Mouse (Mus musculus) left cerebral cortex, postnatal 4 days (tissue): ENCODE data around the gene Tmem150b. TPM values are rescaled to one million over a fixed set of nuclear protein-coding genes. Genes with fewer than 3 reads are reported as not detected.

Experiments used
- DNase-seq: peaks from one replicate; pipeline ENCODE4 v3.0.0-alpha.2; 2022
- intact Hi-C: fragments of 180-260 bp; cut with DNase I; formaldehyde crosslinking; loops from one replicate; pipeline ENCODE4 v1.15.1; 2025
- total RNA-seq, 2 experiments: library from RNA; stranded (reverse); gene quantifications; 2 replicates each; pipeline ENCODE4 v1.2.3; 2021

The Tmem150b gene
- total RNA-seq, 2 experiments from 2014 or later, result not detected

DNA sequence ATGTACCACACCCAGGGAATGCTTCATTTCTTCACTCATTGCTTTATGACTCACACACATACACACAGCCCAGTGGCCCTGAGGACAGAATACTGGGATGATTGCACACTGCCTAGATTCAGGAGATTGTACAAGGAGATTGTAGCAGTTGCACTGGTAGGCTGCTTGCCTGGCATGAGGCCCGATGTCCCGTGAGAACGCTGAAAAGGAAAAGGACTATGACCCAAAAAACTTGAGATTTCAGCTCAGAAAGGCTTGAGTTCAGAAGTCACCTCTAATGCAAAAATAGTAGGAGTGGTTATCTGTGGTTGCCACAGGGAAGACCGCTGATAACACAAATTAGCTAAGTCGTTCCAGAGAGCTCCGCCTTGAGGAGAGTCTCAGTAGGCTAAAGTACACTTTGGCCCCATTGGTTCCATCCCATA, 7.9 kb upstream of the Tmem150b start:
- intact Hi-C loops, result no loop called here
- no peak for DNase-seq

DNA sequence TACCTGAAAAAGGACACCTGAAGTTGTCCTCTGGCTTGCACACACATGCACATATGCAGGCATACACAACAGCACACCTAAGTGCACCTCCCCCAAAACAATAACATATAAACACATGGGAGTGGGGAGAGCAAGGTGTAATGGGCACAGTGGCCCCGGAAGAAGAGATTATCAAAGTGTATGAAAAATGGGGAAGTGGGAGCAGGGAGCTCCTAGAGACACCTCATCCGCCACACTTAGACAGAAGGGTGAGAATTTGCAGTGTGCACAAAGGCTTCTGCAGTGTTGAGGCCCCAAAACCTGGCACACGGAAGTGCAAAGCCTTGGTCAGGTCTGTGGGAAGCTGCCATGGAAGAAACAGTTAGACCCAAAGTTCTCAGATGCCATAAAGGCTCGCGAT, 6.0 kb upstream of the Tmem150b start:
- DNase-seq, result no peak
- intact Hi-C loops, result no loop called here

DNA sequence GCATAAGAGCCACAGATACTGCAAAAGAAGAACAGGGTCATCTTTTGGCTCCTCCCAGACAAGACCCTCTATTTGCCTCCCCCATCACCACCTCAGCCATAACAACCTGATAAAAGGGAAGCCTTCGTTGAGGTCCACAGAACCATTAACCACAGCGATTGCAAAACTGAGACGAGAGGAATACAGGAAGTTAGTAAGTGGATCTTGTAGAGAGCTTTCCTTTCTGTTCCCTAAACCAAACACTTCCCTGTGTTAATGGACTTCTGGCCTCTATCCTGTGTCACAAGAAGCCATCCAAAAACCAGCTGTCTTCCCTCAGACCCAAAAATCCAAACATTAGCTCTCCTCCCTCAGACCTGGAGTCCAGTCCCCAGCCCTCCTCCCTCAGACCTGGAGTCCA, 690 bp downstream of the Tmem150b start:
- DNase-seq, result no peak

DNA sequence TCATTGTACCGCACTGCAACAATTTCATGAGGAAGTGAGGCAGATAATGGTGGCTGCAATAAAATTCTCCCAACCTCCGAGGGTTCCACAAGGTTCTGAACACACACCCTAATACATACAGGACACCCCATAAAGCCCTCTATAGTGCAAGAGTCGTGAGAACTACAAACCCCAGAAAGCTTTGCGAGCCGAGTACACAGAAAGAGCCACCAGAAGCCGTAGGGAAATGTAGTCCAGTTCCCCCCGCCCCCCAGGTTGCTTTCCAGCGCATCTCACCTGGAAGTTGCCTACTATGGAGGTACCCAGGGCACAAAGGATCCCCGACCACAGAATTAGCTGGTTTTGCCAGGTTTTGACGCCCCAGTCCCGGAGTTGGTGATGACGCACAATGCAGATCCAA, 1.5 kb downstream of the Tmem150b start:
- DNase-seq, result peak; percentile 42
- intact Hi-C loops, result no loop called here

More for the DNA sequence above, 690 bp downstream of the Tmem150b start:
- intact Hi-C loops, result no loop called here

DNA sequence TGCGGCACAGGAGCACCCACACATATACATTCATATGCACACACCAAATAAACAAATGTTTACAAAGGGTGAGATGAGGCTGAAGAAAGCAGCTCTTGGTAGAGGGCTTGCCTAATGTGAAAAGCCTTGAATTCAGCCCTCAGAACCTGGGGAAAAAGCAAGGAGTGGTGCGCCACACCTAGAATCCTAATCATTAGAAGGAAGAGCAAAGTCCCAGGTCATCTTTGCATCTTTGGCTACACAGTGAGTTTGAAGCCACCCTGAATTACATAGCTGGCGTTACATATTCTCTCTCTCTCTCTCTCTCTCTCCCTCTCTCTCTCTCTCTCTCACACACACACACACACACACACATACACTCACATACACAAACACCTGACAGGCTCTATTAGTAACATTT, 5.8 kb downstream of the Tmem150b start:
- intact Hi-C loops, result no loop called here
- no peak for DNase-seq

DNA sequence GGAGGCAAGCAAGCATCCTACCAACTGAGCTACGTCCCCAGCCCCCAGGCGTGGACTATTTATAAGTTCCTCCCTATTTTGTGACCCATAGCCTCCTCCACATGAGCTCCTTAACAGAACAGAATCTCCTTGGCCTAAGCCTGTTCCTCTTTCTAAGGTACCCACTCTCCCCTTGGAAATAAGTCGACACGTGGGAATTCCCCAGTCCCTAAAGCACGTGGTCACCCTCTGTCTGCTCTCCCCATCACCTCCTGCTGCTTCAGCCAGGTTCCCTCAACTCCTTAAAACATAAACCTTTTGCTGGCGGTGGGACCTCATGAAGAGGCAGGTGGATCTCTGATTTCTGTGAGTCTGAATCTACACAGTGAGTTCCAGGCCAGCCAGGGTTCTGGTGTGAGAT, 8.1 kb downstream of the Tmem150b start:
- intact Hi-C loops, result no loop called here
- DNase-seq, result no peak

DNA sequence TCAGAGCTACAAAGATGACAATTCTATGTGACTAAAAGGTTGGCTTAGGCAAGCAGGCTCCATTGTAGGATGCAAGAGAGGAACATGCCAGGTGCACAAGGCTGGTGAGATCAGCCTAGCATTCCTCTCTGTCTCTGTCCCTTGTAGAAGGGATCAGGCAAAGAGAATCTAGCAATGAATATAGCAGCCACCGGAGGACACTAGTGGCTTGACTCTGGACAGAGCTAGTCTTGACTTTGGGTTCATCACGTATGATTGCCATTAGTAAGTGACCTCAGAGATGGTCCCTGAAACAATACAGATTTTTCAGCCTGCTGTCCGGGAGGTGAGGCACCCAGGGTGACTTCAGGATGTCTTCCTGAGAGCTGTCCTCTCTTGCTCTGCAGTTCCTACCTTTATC, 12.5 kb downstream of the Tmem150b start:
- intact Hi-C loops, result no loop called here
- no peak for DNase-seq

DNA sequence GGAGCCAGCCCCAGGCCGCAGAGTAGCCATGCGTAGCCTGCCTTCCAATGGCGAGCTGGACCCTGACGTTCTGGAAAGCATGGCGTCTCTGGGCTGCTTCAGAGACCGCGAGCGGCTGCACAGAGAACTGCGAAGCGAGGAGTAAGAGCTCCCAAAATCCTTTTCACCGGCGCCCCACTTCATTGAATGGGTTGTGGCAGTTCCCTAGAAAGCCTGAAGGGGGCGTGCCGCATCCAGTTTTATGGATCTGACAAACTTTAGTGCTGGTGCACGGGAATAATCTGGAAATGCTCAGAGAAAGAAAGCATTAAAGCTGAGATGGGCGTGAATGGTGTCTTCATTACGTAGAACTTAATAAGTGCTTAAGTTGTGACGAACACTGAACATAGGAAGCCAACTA, 20.0 kb downstream of the Tmem150b start:
- DNase-seq, result peak; percentile 58
- intact Hi-C loops, result loop anchor here (10.0 kb wide), 1 partner anchor 90 kb away; the partner anchor contains the start of gene Rpl28

DNA sequence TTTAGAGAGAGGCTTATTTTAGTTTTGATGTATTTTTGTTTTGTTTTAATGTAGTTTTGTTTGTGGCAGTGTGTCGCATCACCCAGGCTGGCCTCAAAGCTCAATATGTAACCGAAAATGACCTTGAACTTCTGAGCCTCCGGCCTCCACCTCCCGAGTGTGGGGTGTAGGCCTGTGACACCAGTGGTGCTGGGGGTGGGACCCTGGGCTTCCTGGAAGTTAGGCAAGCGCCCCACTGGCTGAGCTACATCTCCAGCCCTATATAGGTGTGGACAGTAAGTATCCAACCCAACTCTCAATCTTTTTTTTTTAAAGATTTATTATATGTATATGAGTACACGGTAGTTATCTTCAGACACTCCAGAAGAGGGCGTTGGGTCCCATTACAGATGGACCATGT, 21.9 kb downstream of the Tmem150b start:
- intact Hi-C loops, result loop anchor here (10.0 kb wide), 1 partner anchor 92 kb away; the partner anchor contains the start of gene Rpl28
- DNase-seq, result no peak

DNA sequence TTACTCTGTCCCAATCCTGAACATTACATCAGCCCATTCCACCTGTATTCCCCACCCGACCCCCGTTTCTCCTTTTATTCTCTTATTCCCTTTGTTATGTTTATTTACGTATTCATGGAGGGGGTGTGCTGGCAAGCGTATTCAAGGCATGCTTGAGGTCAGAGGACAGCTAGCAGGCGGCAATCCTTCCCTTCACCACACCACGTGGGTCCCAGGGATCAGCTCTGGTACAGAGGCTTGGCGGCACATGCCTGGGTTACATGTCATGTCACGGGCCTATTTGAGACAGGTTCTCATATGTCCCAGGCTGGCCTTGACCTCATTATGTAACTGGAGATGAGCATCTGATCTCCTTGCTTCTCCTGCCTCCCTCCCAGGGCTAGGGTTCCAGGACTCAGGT, 22.7 kb downstream of the Tmem150b start:
- DNase-seq, result no peak
- intact Hi-C loops, result loop anchor here (10.0 kb wide), 1 partner anchor 92 kb away; the partner anchor contains the start of gene Rpl28

DNA sequence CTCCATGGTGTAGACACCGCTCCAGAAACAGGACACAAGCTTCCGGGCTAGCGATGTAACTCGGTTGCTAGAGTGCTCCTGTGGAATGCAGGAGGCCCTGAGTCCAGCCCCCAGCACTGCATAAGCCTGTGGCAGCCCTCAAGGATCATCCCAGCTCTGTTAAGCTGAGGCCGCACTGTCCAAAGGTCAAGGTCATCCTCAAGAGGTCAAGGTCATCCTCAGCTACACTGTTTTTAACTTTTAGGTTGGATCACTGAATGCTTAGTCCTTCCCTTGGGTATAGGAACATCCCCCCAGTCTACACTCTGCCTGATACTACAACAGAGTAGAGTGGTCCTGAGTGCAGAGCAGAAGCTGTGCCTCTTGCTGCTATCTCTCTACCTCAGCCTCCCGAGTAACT, 32.0 kb downstream of the Tmem150b start:
- intact Hi-C loops, result no loop called here

DNA sequence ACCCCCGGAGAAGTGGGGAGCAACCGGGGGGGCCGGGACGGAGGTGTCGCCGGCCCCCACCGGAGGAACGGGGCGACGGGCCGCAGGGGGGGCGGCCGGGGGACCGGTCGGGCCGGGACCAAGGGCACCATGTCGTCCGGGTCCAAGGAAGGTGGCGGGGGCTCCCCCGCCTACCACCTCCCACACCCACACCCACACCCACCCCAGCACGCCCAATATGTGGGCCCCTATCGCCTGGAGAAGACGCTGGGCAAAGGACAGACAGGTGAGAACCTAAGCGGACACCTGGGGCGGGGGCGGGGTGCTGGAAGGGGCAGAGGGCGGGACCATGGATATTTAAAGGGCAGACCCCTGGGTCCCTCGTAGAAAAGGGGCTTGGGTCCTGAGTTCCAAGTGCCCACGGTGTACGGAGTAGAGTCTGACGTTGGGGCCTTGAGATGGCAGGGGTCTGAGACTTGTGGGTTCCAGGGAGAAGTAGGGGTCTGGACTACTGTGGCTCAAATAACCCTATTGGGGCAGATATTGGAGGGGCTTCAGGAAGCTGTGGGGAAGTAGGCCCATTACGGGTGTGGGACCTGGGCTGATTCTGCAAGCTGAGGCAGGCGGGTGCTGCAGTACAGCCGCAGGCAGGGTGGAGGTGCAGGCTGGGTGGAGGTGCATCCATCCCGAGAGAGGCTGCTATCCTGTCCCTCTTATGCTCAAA, 33.9 kb downstream of the Tmem150b start:
- intact Hi-C loops, result no loop called here

More for the DNA sequence above, 32.0 kb downstream of the Tmem150b start:
- DNase-seq, result no peak

DNA sequence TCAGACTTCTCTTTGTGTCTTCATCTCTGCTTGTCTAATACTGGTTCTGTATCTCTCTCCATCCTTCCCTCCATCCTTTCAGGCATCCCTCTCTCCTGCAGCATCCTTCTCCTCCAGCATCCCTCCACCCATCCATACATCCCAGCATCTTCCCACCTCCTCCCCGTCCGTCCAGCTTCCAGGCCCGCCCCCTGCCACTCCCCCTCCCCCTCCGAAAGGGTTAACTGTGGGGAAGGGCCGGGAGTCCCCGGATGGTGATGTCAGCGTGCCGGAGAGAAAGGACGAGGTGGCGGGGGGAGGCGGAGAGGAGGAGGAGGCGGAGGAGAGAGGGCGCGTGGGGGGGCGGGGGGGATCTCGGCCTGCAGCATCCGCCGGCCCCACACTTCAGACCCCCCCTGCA, 34.7 kb downstream of the Tmem150b start, which contains the start of gene Brsk1:
Gene Brsk1 (plus strand): TSS at position 218 of the 400 bp plus-strand sequence.
- DNase-seq, result peak; percentile 97
- intact Hi-C loops, result no loop called here

More for the DNA sequence above, 33.9 kb downstream of the Tmem150b start:
- DNase-seq, result peak; percentile 30

DNA sequence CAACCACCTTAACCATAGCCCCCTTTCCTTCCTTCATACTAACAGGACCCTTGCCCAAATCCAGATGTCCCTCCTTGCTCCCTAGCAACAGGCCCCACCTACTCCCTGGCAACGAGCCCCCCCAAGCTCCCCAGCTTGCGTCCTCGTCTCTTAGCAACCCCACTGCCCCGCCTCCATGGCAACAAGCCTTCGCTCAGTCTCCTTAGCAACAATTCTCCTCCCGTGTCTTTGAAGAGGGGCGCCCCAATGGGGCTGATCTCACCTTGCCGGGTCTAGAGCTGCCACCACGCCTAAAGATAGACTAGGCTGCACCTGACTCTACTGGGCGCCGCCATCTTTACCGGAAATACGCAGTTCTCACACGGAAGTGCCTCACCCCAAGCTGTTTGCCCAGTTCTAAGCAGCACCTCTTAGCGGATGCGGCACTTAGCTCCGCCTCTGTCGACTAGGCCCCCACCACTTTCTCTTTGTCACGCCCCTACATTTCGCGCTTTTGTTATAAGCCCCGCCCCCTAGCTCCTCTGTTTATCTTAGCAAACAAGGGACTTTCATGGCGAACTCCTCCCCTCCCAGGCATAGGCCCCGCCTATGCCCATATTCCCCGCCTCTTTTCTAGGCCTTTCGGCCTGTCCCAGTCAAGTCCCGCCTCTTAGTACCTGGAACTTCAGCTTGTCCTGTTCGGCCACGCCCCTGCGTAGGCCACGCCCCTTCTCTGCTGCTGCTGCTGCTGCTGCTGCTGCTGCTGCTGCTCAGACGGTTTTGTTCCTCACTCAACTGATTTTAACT, 40.2 kb downstream of the Tmem150b start, which contains the start of gene Hspbp1:
Gene Hspbp1 (minus strand): TSS at position 437 of the 786 bp plus-strand sequence.
- intact Hi-C loops, result no loop called here
- DNase-seq, result peak; percentile 90

DNA sequence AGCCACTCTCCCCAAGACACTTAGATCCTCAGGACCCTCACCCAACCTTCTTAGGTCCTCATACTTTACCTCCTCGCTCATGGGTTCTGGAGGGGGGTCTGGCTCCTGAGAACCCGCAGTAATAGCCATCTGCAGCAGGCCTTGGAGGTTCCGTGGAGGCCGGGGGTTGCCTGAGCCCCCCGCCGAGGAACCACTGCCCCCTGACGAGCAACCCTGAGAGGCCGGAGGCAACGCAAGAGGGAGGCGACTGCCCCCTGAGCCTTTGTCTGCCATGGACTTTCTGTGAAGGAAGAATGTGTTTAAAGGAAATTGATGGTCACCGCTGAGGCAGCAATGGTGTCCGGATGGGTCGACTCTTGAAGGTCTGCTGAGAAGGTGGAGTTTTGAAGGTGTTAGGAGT, 40.8 kb downstream of the Tmem150b start:
- no peak for DNase-seq
- intact Hi-C loops, result no loop called here

DNA sequence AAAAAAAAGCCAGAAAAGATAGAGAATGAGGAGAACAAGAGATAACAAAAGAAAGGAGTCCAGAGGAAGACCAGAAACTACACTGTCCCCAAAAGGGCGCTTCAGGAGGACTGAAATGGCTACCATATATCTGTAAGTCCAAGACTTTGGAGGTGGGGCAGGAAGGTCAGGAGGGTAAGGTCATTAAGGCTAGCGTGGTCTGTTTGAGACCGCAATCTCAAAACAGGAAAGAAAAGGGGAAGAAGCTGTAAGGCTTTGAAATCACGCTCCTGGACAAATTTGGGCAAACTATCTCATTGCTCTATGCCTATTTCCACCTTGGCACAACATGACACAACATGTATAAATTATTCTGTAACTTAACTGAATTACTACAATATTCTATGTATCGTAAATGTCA, 41.7 kb downstream of the Tmem150b start:
- no peak for DNase-seq
- intact Hi-C loops, result no loop called here

DNA sequence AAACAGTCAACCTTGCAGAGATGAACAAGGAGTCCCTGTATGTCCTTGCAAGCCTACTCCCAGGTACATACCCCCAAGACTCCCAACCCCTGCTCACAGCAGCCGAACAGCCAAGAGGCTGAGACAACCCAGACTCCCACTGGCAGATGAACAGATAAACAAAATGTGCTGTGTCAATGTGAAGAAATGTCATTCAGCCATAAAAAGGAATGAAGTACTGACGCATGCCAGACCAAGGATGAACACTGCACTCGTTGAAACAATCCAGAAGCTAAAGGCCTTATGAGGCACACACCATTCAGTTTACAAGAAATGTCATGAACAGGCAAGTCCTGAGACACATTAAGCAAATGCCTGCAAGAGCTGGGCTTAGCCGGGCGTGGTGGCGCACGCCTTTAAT, 49.8 kb downstream of the Tmem150b start:
- intact Hi-C loops, result no loop called here
- DNase-seq, result no peak

DNA sequence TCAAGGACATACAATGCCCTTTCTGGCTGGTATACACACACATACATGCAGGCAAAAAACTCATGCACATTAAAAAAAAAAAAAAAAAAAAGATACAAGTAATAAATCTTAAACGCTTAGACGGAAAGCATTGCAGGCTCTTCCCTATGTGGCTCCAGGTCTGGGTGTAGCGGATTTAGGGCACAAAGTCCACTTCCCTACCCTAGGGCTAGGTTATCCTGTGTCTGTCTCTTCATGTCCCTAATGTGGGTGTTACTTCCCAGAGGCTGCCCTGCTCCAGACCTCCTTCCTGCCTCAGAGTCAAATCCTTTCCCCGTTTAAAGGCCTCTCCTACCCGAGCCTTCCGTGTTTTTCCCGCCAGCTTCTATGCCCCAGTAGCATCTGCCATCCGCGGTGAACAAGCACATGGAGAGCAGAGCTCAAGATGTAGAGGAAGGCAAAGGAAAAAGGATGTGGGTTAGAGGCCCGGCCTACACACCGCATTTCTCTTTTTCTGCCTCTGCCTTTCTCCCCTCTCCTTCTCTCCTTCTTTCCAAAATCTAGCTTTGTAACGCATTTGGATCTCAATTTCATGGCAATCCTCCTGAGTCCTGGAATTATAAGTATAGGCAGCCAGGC, 50.8 kb downstream of the Tmem150b start:
- intact Hi-C loops, result no loop called here
- no peak for DNase-seq

DNA sequence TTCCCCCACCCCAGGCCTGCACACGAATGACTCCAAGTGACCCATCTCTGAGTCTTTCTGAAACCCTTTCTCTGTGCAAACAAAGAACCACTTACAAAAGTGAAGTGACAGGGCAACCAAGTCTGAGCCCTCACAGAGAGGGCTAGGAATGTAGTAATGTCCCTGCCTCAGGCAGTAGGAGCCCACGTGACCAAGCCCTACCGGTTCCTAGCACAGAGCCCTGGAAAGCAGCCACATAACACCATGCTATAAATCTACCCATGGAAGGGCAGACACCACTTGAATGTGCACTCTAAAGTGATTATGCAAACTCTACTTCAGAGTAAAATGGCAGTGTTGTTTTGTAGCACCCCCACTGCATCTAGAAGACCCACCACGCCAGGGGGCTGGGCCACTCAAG, 53.1 kb downstream of the Tmem150b start:
- DNase-seq, result no peak
- intact Hi-C loops, result no loop called here

DNA sequence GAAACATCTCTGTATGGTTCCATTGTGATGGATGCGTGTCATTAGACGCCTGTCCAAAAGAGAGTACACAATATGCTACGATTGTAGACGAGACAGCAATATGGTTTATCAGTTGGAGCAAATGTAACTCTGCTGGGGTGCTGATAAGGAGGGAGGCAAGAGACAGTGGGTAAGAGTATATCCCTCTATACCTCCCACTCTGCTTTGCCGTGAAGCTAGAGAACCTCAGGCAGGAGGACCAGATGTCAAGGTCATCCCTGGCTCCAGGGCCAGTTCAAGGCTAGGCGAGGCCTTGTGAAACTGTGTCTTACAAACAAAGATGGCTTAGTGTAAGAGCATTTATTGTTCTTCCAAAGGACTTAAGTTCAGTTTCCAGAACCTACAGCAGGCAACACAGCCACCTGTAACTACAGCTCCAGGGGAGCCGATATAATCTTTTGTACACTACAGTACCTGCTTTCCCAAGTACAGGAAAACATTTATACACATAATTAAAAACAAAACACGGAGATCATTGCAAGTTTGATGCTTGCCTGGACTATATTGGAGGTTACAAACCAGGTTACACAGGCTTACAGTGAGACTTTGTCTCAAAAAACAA, 54.3 kb downstream of the Tmem150b start:
- no peak for DNase-seq
- intact Hi-C loops, result no loop called here

DNA sequence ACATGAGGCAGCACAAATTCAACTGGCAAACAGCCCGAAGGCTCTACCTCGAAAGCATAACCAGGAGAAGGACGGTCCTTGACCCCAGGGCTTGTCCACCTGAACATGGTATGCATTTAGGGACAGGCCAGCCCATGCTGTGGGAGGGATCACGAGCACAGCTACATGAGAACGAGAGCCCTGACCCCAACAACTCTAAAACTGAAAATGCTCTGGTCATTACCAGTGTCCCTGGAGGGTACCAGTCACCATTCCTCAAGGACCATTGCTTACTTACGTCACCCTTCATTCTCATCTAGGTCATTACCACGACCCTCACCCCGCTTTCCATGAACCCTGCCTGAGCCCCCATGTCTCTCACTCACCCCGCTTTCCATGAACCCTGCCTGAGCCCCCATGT, 55.9 kb downstream of the Tmem150b start:
- intact Hi-C loops, result no loop called here
- DNase-seq, result no peak
